In genomic region chr3:98042955-98043456, GRCm38 (mm10) we compare ENCODE assay signal across 8 mouse cellular contexts. TPM values are rescaled to one million over a fixed set of nuclear protein-coding genes. Genes with fewer than 3 reads are reported as not detected.
DNase-seq lines count a peak whose midpoint lies in the region; ATAC-seq lines count a peak whose summit lies in the region.

No protein-coding gene starts in this region.

- peak; percentile 70 for DNase-seq in adrenal gland, adult 2 months
- no peak for DNase-seq in adrenal gland, adult 8-10 months
- peak; percentile 84 for DNase-seq in fibroblast of lung, adult 2 months (ENCODE audit: low read depth)
- peak; percentile 62 to 76 for DNase-seq in kidney, postnatal 4 days
- no peak for DNase-seq in yolk sac, embryonic 10.5 days (ENCODE audit: low spot score)

- H3K4me1 ChIP-seq in heart, embryonic 16.5 days (ENCODE audit: control insufficient read depth, insufficient read depth, low read length) = peaks cover 64% of the 10 kb centered on the region
- peaks cover 17% of the 10 kb centered on the region for H3K4me1 ChIP-seq in midbrain, embryonic 15.5 days

- peak overlapping the region; percentile 45 for H3K4me2 ChIP-seq in heart, embryonic 16.5 days (ENCODE audit: low read depth, low read length)
- H3K4me2 ChIP-seq in midbrain, embryonic 15.5 days = peak overlapping the region; percentile 23

- H3K4me3 ChIP-seq in heart, embryonic 16.5 days (ENCODE audit: low read length) = peak overlapping the region; percentile 16; the same call in 1 of the 2 replicates
- H3K4me3 ChIP-seq in midbrain, embryonic 15.5 days = no peak overlapping the region

- 25% methylated on average over 9 of the region's 9 CpGs for WGBS in heart, embryonic 16.5 days
- 6% methylated on average over 9 of the region's 9 CpGs for WGBS in midbrain, embryonic 15.5 days

- no peaks in the 10 kb centered on the region for H3K27me3 ChIP-seq in heart, embryonic 16.5 days (ENCODE audit: control insufficient read depth, insufficient read depth, low read length)
- H3K27me3 ChIP-seq in midbrain, embryonic 15.5 days (replicated peaks) = no peaks in the 10 kb centered on the region

- H3K36me3 ChIP-seq in heart, embryonic 16.5 days (ENCODE audit: control insufficient read depth, insufficient read depth) = no peaks in the 10 kb centered on the region
- no peaks in the 10 kb centered on the region for H3K36me3 ChIP-seq in midbrain, embryonic 15.5 days (replicated peaks)

- H3K9ac ChIP-seq in heart, embryonic 16.5 days (ENCODE audit: low read length) = peak overlapping the region; percentile 7; the same call in 1 of the 2 replicates
- H3K9ac ChIP-seq in midbrain, embryonic 15.5 days = no peak overlapping the region

- peak overlapping the region; percentile 82 for H3K27ac ChIP-seq in heart, embryonic 16.5 days (ENCODE audit: low read length)
- peak overlapping the region; percentile 48 for H3K27ac ChIP-seq in midbrain, embryonic 15.5 days

- peak; percentile 60 for ATAC-seq in CD4-positive, CD25-positive, alpha-beta regulatory T cell, adult 4 months
- ATAC-seq in heart, embryonic 16.5 days (replicated peaks; ENCODE audit: extremely low read depth, insufficient read depth, low FRiP score) = peak; percentile 24; the same call in 1 of the 2 replicates
- peak; percentile 77 for ATAC-seq in midbrain, embryonic 15.5 days (replicated peaks)

- no peaks in the 10 kb centered on the region for H3K9me3 ChIP-seq in heart, embryonic 16.5 days (replicated peaks; ENCODE audit: control insufficient read depth, low read length)
- H3K9me3 ChIP-seq in midbrain, embryonic 15.5 days = no peaks in the 10 kb centered on the region

RNA-seq across cellular contexts. Expression of gene Notch2, which starts 29.7 kb away (rescaled TPM):
- 10 to 100 TPM; 53.8 to 70.1 TPM for total RNA-seq in adrenal gland, adult 2 months (2021)
- polyA plus RNA-seq in adrenal gland, adult 2 months (2012; rRNA removed) = 26.4 and 33.9 TPM in 2 replicates
- 10 to 100 TPM; 73.6 to 99.3 (median 77.1) TPM for total RNA-seq in adrenal gland, adult 8-10 months (2022)
- 10 to 100 TPM; 13.9 to 18.8 TPM for polyA plus RNA-seq in CD4-positive, CD25-positive, alpha-beta regulatory T cell, adult 4 months (2017; shearing (Covaris generic))
- 10.5 and 13.6 TPM in 2 replicates for polyA plus RNA-seq in heart, embryonic 16.5 days (2015; fragmentation: Nextera tagmentation; extraction: Ambion mirVana)
- 9.0 and 10.4 TPM in 2 replicates for polyA plus RNA-seq in midbrain, embryonic 15.5 days (2015; fragmentation: Nextera tagmentation; extraction: Ambion mirVana)

Comparison
In these comparisons a context has a peak if more than half of its experiments do, and no peak if none do; other contexts are left out.
1. DNase-seq: peak in adrenal gland, adult 2 months (single experiment), fibroblast of lung, adult 2 months (single experiment) and kidney, postnatal 4 days (2 of 2); none in adrenal gland, adult 8-10 months (single experiment) and yolk sac, embryonic 10.5 days (single experiment).
2. ATAC-seq: peak in every context shown above with its lines; median percentile 77 in midbrain, embryonic 15.5 days; 60 in CD4-positive, CD25-positive, alpha-beta regulatory T cell, adult 4 months; 24 in heart, embryonic 16.5 days.